Mouse (Mus musculus) induced T-regulatory cell, adult 2 months (primary cell): ENCODE measurements around the gene Gcgr.
"Not testable (repeated sequence)": the region's sequence is repeated elsewhere in the genome, so short reads cannot be mapped to it uniquely, and the experiment has no call there.

ENCODE experiments used
- DNase-seq: peaks from one replicate; pipeline ENCODE4 v3.0.0-alpha.2; 2012; ENCODE audit warnings: low read depth

Gcgr gene

DNA sequence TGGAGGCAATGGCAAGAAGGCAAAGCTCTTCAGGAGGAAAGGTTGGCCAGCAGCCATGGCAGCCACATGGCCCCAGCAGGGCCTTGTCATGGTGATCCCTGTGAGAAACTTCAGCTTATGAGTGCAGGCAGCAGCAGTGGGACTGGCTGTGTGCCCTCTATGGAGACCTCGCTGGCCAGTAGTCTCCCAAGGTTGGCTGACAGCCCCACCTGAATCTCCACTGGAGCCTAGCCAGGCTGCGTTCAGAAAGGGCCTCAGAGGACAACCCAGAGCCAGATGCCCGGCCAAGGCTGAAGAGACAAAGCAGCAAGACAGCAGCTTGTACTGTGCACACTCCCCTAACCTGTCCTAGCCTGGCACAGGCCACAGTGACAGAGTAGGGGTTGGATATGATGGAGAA, 8.0 kb downstream of the Gcgr start:
- DNase-seq: no peak

- DNase-seq: no peak
Observed at GRCm38 (mm10) chr11:120538955-120539284, 8.4 kb downstream of the Gcgr start.

DNA sequence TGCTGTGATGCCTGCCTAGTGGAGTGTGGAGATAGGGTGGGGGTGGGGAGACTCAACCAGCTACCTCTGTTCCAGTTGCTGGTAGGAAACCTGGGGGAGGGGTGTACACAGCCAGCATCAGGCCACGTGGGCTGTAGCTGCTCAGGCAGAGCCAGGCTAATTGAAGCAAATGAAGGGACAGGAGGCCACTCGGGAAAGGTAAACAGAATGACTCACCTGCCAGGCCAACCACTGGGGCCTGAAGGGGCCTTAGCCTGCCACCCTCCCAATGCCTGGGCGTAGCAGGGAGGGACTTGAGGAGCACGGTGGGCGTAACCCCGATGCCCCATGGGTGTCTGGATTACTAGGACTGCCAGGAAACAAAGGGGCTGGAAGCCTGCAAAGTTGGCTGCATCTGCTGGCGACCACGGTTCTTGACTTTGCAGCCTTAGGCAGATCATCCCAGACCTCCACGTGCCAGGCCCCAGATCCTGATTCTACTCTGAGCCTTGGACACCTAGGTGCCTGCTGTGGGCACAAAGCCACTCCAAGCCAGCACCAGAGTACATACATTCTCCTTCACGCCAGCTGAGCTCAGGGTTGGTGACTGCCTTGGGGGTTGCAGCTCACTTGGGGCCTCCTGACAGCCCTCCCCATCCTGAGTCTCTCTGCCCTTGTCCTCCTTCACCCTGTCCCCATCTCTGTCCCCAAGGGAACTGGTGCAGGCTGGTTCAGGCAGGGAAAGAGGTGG, 9.0 kb downstream of the Gcgr start:
- DNase-seq: no peak

GRCm38 (mm10) chr11:120541907-120542306, 11.4 kb downstream of the Gcgr start:
- DNase-seq: no peak

DNA sequence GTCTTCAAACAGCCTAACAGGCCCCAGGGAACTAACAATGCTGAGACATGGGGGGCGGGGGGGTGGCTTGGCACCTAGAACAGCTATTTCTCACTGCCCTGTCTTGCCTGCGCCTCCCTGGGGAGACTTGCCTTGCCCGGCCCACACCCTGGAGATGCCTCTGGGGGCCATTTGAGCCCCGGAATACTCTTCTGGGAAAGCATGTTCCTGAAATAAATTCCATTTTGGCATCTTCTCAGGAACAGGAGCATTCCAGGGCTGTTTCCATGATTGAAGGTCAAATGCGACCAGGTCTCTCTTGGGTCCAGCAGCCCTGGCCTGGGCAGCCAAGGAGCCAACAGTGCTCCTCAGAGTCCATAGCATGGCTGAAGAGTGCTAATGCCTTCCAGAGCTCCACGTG, 11.9 kb downstream of the Gcgr start:
- no peak for DNase-seq

- DNase-seq: no peak
Observed at GRCm38 (mm10) chr11:120545964-120546363, 15.5 kb downstream of the Gcgr start.

DNA sequence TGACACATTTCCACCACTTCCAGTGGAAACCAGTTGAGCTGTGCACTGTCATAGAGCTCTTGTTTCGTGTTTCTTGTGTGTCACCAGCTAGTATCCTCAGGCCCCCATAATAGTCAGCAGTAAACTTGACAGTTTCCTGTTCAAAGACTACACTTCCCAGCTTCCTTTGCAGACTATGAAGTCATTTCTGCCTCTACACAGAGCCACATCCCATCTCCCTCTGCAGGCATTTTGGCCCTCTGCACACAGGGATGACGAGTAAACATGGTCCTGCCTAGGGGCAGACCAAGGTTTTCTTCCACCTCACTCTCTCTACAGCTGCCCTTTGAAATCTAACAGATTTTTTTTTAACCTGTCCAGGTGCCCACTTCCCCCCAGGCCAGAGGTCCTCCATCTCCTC, 17.0 kb downstream of the Gcgr start:
- DNase-seq: peak; percentile 49

GRCm38 (mm10) chr11:120548214-120548613, 17.7 kb downstream of the Gcgr start:
- DNase-seq: no peak

DNA sequence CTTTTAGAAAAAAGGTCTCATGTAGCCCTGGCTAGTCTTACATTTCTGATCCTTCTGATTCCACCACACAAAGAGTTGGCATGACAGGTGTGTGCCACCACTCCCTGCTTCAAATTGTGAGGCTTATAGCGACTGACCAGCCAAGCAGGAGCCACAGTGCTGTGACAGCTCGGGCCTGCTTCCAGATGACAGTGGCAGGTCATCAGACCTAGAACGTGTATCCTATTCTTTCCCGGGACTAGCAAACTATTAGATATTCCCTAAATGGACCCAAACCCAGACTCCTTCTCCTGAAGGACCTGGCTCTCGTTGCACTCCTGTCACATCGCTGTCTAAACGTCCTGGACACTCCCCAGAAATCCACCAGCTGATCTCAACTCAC, 18.3 kb downstream of the Gcgr start:
- no peak for DNase-seq

- DNase-seq: peak; percentile 95
Observed at GRCm38 (mm10) chr11:120549168-120549945, 18.9 kb downstream of the Gcgr start, which contains the start of gene Mcrip1. Gene Mcrip1 (minus strand): TSS chr11:120549727.

DNA sequence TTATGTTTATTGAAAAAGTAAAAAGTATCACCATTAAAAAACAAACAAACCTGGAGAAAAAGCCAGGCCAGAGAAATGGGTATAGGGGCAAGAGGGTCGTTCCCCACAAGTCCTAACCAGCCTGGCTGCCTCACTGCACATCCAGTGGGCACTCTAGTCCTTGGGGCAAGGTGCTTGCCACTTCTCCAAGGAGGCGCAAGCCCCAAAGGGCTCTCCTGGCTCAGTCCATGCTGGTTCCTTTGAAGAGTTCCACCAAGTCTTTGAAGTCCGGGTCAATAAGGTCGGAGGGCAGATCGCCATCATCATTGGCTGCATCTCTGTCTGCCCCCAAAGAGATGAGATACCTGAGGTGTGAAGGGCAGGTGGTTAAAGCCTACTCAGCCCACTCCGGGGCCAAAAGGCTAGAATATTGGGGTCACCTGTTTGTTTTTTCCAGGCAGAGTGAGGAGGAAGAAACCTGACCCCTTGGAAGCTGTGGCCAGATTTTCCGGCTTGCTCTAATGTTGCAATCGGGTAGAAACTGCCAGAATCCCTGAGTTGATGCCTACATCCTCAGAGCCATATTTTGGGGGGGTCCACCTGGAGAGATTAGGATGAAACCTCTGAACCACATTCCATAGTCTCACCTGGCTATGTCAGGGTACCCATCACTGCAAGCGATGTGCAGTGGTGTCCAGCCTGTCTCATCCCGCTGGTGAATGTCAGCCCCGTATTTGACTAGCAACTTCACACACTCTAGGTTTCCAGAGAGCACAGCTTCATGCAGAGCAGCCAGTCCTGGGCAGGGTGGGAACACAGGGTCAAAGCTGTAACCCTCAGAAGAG, 19.7 kb downstream of the Gcgr start:
- no peak for DNase-seq

- no peak for DNase-seq
Observed at GRCm38 (mm10) chr11:120550810-120551440, 20.4 kb downstream of the Gcgr start, which contains the start of gene Ppp1r27. Gene Ppp1r27 (minus strand): TSS chr11:120551132.

GRCm38 (mm10) chr11:120552736-120553135, 22.2 kb downstream of the Gcgr start:
- no peak for DNase-seq

DNA sequence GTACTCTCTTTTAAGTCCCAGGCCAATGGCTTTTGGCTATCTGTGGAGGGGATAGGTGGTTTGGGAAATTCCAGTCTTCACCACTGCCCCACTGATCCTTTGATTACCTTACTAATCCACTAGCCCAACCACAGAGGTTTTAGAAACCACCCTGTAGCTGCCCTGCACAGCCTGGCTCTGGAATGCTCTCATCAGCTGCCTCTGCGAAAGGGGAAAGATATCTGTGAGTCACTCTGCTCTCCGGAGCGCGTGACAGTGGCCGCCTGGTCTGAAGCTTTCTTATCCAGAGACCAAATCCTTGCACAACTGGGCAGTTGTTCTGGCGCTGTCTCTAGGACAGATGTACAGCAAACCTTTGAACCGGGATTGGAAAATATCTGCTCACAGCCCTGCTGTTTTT, 24.3 kb downstream of the Gcgr start:
- no peak for DNase-seq

DNA sequence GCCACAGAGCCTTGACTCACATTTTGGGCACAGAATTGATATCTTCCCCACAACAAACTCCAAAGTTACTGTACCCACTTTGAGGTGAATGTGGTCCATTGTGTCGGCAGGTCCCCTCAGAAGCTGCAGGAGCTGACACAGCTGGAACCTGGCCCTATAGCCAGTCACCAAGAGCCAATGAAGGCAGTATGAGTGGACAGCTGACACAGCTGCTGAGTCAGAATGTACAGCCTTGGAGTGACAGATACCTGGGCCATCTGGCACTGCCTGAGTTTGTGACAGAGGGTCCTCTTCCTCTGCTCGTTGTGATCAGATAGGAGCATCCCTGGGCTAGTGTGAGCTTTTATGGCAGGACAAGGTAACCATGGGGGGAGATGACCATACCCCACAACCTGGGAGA, 24.8 kb downstream of the Gcgr start:
- DNase-seq: no peak

DNA sequence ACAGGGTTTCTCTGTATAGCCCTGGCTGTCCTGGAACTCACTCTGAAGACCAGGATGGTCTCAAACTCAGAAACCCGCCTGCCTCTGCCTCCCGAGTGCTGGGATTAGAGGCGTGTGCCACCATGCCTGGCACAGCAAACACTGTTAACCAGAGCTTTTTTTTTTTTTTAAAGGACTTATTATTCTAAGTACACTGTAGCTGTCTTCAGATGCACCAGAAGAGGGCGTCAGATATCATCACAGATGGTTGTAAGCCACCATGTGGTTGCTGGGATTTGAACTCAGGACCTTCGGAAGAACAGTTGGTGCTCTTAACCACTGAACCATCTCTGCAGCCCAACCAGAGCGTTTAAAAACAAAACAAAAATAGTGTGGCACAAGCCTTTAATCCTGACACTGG, 28.3 kb downstream of the Gcgr start:
- DNase-seq: not testable (repeated sequence)

- DNase-seq: no peak
Observed at GRCm38 (mm10) chr11:120560952-120561728, 30.6 kb downstream of the Gcgr start.

- no peak for DNase-seq
Observed at GRCm38 (mm10) chr11:120562949-120563348, 32.5 kb downstream of the Gcgr start.

DNA sequence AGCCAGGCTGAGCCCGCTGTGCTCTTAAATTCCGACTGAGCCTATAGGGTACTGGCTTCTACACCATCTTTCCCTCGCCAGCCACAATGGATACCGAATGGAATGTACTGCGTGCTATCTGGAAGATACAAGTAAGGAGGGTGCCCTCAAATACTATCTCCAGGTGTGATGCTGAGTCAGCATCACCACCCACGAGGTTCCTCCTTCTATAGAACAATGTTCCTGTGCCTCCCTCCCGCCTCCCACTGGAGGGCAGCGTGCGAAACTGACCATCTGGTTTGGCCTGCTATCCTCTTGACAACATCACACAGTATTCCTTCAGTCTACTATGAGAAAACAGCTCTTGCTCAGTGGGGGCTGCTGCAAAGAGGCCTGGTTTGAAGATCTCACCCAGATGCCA, 34.6 kb downstream of the Gcgr start:
- no peak for DNase-seq

- DNase-seq: no peak
Observed at GRCm38 (mm10) chr11:120568324-120568723, 37.8 kb downstream of the Gcgr start.

DNA sequence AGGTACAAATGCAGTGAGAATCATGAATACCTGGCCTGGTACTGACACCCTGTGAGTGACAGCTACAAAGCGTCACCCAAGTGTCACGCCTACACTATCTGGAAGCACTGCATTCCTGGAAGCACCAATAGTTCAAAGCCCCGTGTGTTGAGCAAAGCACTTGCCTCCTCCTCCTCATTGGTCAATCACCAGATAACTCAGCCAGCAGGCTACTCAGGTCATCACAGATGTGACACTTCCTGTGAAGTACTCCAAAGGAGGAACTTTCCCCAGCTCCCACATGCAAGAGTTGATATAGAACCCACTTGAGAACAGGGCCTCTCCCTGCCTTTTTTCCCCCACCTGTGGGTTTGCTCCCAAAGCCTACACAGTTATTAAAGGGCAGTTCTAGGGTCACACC, 40.6 kb downstream of the Gcgr start:
- no peak for DNase-seq
